Mouse (Mus musculus) liver, adult 2 months (tissue): ENCODE measurements around the gene Reep3.

ENCODE experiments used
- CTCF ChIP-seq: fragments of 200-500 bp; IDR thresholded peaks from 2 replicates; pipeline ENCODE4 v1.5.1; 2011; ENCODE audit warnings: low read depth, low read length, control low read depth
- POLR2A ChIP-seq: fragments of 200-500 bp; IDR thresholded peaks from 2 replicates; pipeline ENCODE4 v1.6.1; 2011; ENCODE audit warnings: low read length, control low read depth; ENCODE audit not compliant: insufficient read depth; ENCODE audit errors: extremely low read depth

- TF ChIP-seq POLR2A: no peak
- TF ChIP-seq CTCF: no peak
Measured at GRCm38 (mm10) chr10:67109635-67110034, 12.9 kb upstream of the Reep3 start.
